Mouse (Mus musculus): ENCODE measurements around the gene Tmc6. TPM values are rescaled to one million over a fixed set of nuclear protein-coding genes. Genes with fewer than 3 reads are reported as not detected.
A peak's percentile ranks its signal among the peaks of the same experiment; 100 is the strongest.

Tmc6 gene
- polyA plus RNA-seq, 1 experiment from 2014 or later = 10.5 TPM

- Histone ChIP-seq H3K4me3 (no peak overlapping the region), H3K9me3 (replicated peaks) (no peaks in the 10 kb centered on the region), H3K36me3 (no peaks in the 10 kb centered on the region), H3K27ac (replicated peaks) (no peak overlapping the region; the same call in 1 of the 2 replicates), H3K27me3 (ENCODE audit: low read depth, poor library complexity, severe bottlenecking) (peaks cover 70% of the 10 kb centered on the region), H3K4me1 (peaks cover 41% of the 10 kb centered on the region)
- DNase-seq (ENCODE audit: low spot score) = peak; percentile 57
- WGBS = 12% methylated on average over 10 of the region's 10 CpGs
Observed at GRCm38 (mm10) chr11:117786294-117786693, 4.3 kb upstream of the Tmc6 start.

GRCm38 (mm10) chr11:117783683-117784309, 1.8 kb upstream of the Tmc6 start:
- no peak for DNase-seq (ENCODE audit: low spot score)
- WGBS = 32% methylated on average over 10 of the region's 10 CpGs
- H3K4me1 ChIP-seq = peaks cover 52% of the 10 kb centered on the region
- peaks cover 77% of the 10 kb centered on the region for H3K27me3 ChIP-seq (ENCODE audit: low read depth, poor library complexity, severe bottlenecking)
- peak overlapping the region; percentile 69; the same call in 1 of the 2 replicates for H3K27ac ChIP-seq (replicated peaks)
- H3K36me3 ChIP-seq = no peaks in the 10 kb centered on the region
- H3K9me3 ChIP-seq (replicated peaks) = no peaks in the 10 kb centered on the region
- H3K4me3 ChIP-seq = peak overlapping the region; percentile 52

- peak; percentile 77 for DNase-seq (ENCODE audit: low spot score)
- Histone ChIP-seq H3K27ac (replicated peaks) (peak overlapping the region; percentile 69), H3K4me1 (peaks cover 55% of the 10 kb centered on the region), H3K4me3 (peak overlapping the region; percentile 52), H3K27me3 (ENCODE audit: low read depth, poor library complexity, severe bottlenecking) (peaks cover 84% of the 10 kb centered on the region), H3K36me3 (no peaks in the 10 kb centered on the region), H3K9me3 (replicated peaks) (no peaks in the 10 kb centered on the region)
- 2% methylated on average over 31 of the region's 31 CpGs for WGBS
Observed at GRCm38 (mm10) chr11:117783089-117783488, 1.1 kb upstream of the Tmc6 start.

- Histone ChIP-seq H3K36me3 (no peaks in the 10 kb centered on the region), H3K27me3 (ENCODE audit: low read depth, poor library complexity, severe bottlenecking) (peaks cover 87% of the 10 kb centered on the region), H3K4me1 (peaks cover 57% of the 10 kb centered on the region), H3K9me3 (replicated peaks) (no peaks in the 10 kb centered on the region), H3K4me3 (peak overlapping the region; percentile 52), H3K27ac (replicated peaks) (peak overlapping the region; percentile 69)
- WGBS = 47% methylated on average over 9 of the region's 9 CpGs
- no peak for DNase-seq (ENCODE audit: low spot score)
Observed at GRCm38 (mm10) chr11:117782705-117783034, 672 bp upstream of the Tmc6 start.

GRCm38 (mm10) chr11:117781199-117781821, 688 bp downstream of the Tmc6 start:
- WGBS = 23% methylated on average over 18 of the region's 18 CpGs
- Histone ChIP-seq H3K4me1 (peaks cover 57% of the 10 kb centered on the region), H3K4me3 (peak overlapping the region; percentile 58), H3K9me3 (replicated peaks) (no peaks in the 10 kb centered on the region), H3K27ac (replicated peaks) (peak overlapping the region; percentile 43), H3K36me3 (no peaks in the 10 kb centered on the region), H3K27me3 (ENCODE audit: low read depth, poor library complexity, severe bottlenecking) (peaks cover 81% of the 10 kb centered on the region)
- no peak for DNase-seq (ENCODE audit: low spot score)

GRCm38 (mm10) chr11:117780582-117781111, 1.4 kb downstream of the Tmc6 start:
- DNase-seq (ENCODE audit: low spot score) = peak; percentile 62
- Histone ChIP-seq H3K27me3 (ENCODE audit: low read depth, poor library complexity, severe bottlenecking) (peaks cover 79% of the 10 kb centered on the region), H3K4me3 (peak overlapping the region; percentile 58), H3K36me3 (no peaks in the 10 kb centered on the region), H3K4me1 (peaks cover 55% of the 10 kb centered on the region), H3K9me3 (replicated peaks) (no peaks in the 10 kb centered on the region), H3K27ac (replicated peaks) (peak overlapping the region; percentile 82)
- WGBS = 4% methylated on average over 19 of the region's 19 CpGs

- WGBS = 1% methylated on average over 17 of the region's 17 CpGs
- H3K36me3 ChIP-seq = no peaks in the 10 kb centered on the region
- H3K4me1 ChIP-seq = peaks cover 55% of the 10 kb centered on the region
- peak overlapping the region; percentile 82 for H3K27ac ChIP-seq (replicated peaks)
- H3K9me3 ChIP-seq (replicated peaks) = no peaks in the 10 kb centered on the region
- H3K4me3 ChIP-seq = peak overlapping the region; percentile 58
- no peak for DNase-seq (ENCODE audit: low spot score)
- H3K27me3 ChIP-seq (ENCODE audit: low read depth, poor library complexity, severe bottlenecking) = peaks cover 74% of the 10 kb centered on the region
Observed at GRCm38 (mm10) chr11:117780199-117780515, 1.8 kb downstream of the Tmc6 start.

GRCm38 (mm10) chr11:117779434-117780198, 2.4 kb downstream of the Tmc6 start:
- H3K27ac ChIP-seq (replicated peaks) = peak overlapping the region; percentile 82
- WGBS = 5% methylated on average over 38 of the region's 38 CpGs
- no peaks in the 10 kb centered on the region for H3K9me3 ChIP-seq (replicated peaks)
- peaks cover 55% of the 10 kb centered on the region for H3K4me1 ChIP-seq
- H3K36me3 ChIP-seq = no peaks in the 10 kb centered on the region
- peak; percentile 72 for DNase-seq (ENCODE audit: low spot score)
- peak overlapping the region; percentile 58 for H3K4me3 ChIP-seq
- H3K27me3 ChIP-seq (ENCODE audit: low read depth, poor library complexity, severe bottlenecking) = peaks cover 68% of the 10 kb centered on the region

- Histone ChIP-seq H3K4me3 (peak overlapping the region; percentile 58), H3K36me3 (no peaks in the 10 kb centered on the region), H3K9me3 (replicated peaks) (no peaks in the 10 kb centered on the region), H3K27me3 (ENCODE audit: low read depth, poor library complexity, severe bottlenecking) (peaks cover 62% of the 10 kb centered on the region), H3K4me1 (peaks cover 55% of the 10 kb centered on the region), H3K27ac (replicated peaks) (peak overlapping the region; percentile 82)
- WGBS = 70% methylated on average over 12 of the region's 12 CpGs
- DNase-seq (ENCODE audit: low spot score) = no peak
Observed at GRCm38 (mm10) chr11:117778851-117779433, 3.1 kb downstream of the Tmc6 start.

GRCm38 (mm10) chr11:117778031-117778430, 4.0 kb downstream of the Tmc6 start:
- H3K4me1 ChIP-seq = peaks cover 47% of the 10 kb centered on the region
- H3K4me3 ChIP-seq = no peak overlapping the region
- H3K27me3 ChIP-seq (ENCODE audit: low read depth, poor library complexity, severe bottlenecking) = peaks cover 52% of the 10 kb centered on the region
- no peaks in the 10 kb centered on the region for H3K9me3 ChIP-seq (replicated peaks)
- 96% methylated on average over 11 of the region's 11 CpGs for WGBS
- no peak overlapping the region for H3K27ac ChIP-seq (replicated peaks)
- no peaks in the 10 kb centered on the region for H3K36me3 ChIP-seq
- no peak for DNase-seq (ENCODE audit: low spot score)

GRCm38 (mm10) chr11:117777111-117777510, 4.9 kb downstream of the Tmc6 start:
- Histone ChIP-seq H3K4me3 (no peak overlapping the region), H3K4me1 (peaks cover 41% of the 10 kb centered on the region), H3K36me3 (no peaks in the 10 kb centered on the region), H3K27me3 (ENCODE audit: low read depth, poor library complexity, severe bottlenecking) (peaks cover 43% of the 10 kb centered on the region), H3K9me3 (replicated peaks) (no peaks in the 10 kb centered on the region), H3K27ac (replicated peaks) (no peak overlapping the region)
- DNase-seq (ENCODE audit: low spot score) = no peak
- WGBS = 91% methylated on average over 5 of the region's 5 CpGs

GRCm38 (mm10) chr11:117776085-117776792, 5.8 kb downstream of the Tmc6 start:
- Histone ChIP-seq H3K4me3 (no peak overlapping the region), H3K27me3 (ENCODE audit: low read depth, poor library complexity, severe bottlenecking) (peaks cover 34% of the 10 kb centered on the region), H3K9me3 (replicated peaks) (no peaks in the 10 kb centered on the region), H3K27ac (replicated peaks) (no peak overlapping the region), H3K36me3 (no peaks in the 10 kb centered on the region; the same call in 1 of the 2 replicates), H3K4me1 (peaks cover 34% of the 10 kb centered on the region)
- WGBS = 90% methylated on average over 14 of the region's 14 CpGs
- DNase-seq (ENCODE audit: low spot score) = no peak

Data from midbrain, embryonic 10.5 days (tissue).